Comparison of ENCODE assay signal across 22 mouse cellular contexts in genomic region chr7:4088679-4089078, GRCm38 (mm10). TPM values are rescaled to one million over a fixed set of nuclear protein-coding genes. Genes with fewer than 3 reads are reported as not detected.
DNase-seq lines count a peak whose midpoint lies in the region; ATAC-seq and TF ChIP-seq lines count a peak whose summit lies in the region.
"Had no signal": no experiment of that assay in that cellular context is flagged by ENCODE, and none has a peak within 500 bp of the region (broad histone marks: within the 10 kb centered on the region; RNA-seq: fewer than 3 reads in every experiment).

No protein-coding gene starts in this region.

- 25% methylated on average over 2 of the region's 2 CpGs for WGBS in liver, embryonic 12.5 days (ENCODE audit: insufficient replicate concordance)
- WGBS in liver, embryonic 16.5 days (ENCODE audit: insufficient replicate concordance), result 18% methylated on average over 2 of the region's 2 CpGs
- WGBS in olfactory bulb, adult 2 months, result 55% methylated on average over 2 of the region's 2 CpGs

- no peak overlapping the region for H3K9ac ChIP-seq in liver, embryonic 12.5 days
- no peak overlapping the region for H3K9ac ChIP-seq in liver, embryonic 16.5 days (ENCODE audit: low read depth, low read length)
- H3K9ac ChIP-seq: embryonic facial prominence, embryonic 12.5 days; heart, embryonic 15.5 days; hindbrain, embryonic 14.5 days had no signal

- H3K4me3 ChIP-seq in left cerebral cortex, adult 2 months, result no peak overlapping the region
- no peak overlapping the region for H3K4me3 ChIP-seq in liver, embryonic 12.5 days
- no peak overlapping the region for H3K4me3 ChIP-seq in liver, embryonic 16.5 days (ENCODE audit: low read depth, low read length)
- H3K4me3 ChIP-seq in olfactory bulb, adult 2 months (ENCODE audit: insufficient read depth, low read depth, low read length), result no peak overlapping the region
- H3K4me3 ChIP-seq: embryonic facial prominence, embryonic 12.5 days; heart, adult 2 months; heart, embryonic 15.5 days had no signal

- intact Hi-C loops in left cerebral cortex, adult 2 months (cut with DNase I), result loop anchor here (1.0 kb wide), 1 partner anchor 29 kb away; no protein-coding TSS in a partner anchor
- intact Hi-C loops in left cerebral cortex, postnatal 14 days (cut with DNase I), result loop anchor here (2.0 kb wide), 1 partner anchor 30 kb away; the partner anchor contains the start of gene Ttyh1

- peak; percentile 65 for ATAC-seq in liver, embryonic 12.5 days
- ATAC-seq in liver, embryonic 16.5 days (ENCODE audit: low read depth), result peak; percentile 51; the same call in 1 of the 2 replicates
- ATAC-seq: forebrain, embryonic 14.5 days had no signal

- H3K27me3 ChIP-seq in liver, embryonic 12.5 days (replicated peaks), result no peaks in the 10 kb centered on the region
- H3K27me3 ChIP-seq in liver, embryonic 16.5 days (ENCODE audit: control insufficient read depth, insufficient read depth, low read depth, low read length), result no peaks in the 10 kb centered on the region
- H3K27me3 ChIP-seq: embryonic facial prominence, embryonic 12.5 days; heart, embryonic 15.5 days had no signal

- TF ChIP-seq POLR2A in olfactory bulb, adult 2 months (IDR thresholded peaks at IDR 0.05; ENCODE audit: insufficient read depth, low read depth, low read length), result no peak

- no peak overlapping the region for H3K4me2 ChIP-seq in liver, embryonic 12.5 days
- H3K4me2 ChIP-seq in liver, embryonic 16.5 days (ENCODE audit: low read depth, low read length), result no peak overlapping the region
- H3K4me2 ChIP-seq: embryonic facial prominence, embryonic 12.5 days; heart, embryonic 11.5 days; heart, embryonic 15.5 days; hindbrain, embryonic 14.5 days had no signal

- DNase-seq in left cerebral cortex, adult 2 months (ENCODE audit: extremely low spot score in 1 of 2, low spot score in 2 of 2), result no peak
- no peak for DNase-seq in left cerebral cortex, postnatal 14 days (ENCODE audit: low spot score in 2 of 2)
- DNase-seq in heart, adult 11 months, result no peak
- no peak for DNase-seq in Muller cell, postnatal 12 days (ENCODE audit: inconsistent ontology term)
- DNase-seq in lung, postnatal 25 days (ENCODE audit: low spot score), result no peak
- DNase-seq: adrenal gland, postnatal 10 days; cerebellum, adult 11 months; cerebellum, adult 8-10 months; cerebellum, postnatal 14 days; gastrocnemius, postnatal 36 days; heart, adult 2 months; heart, postnatal 14 days had no signal

- H3K4me1 ChIP-seq in liver, embryonic 12.5 days, result peaks cover 33% of the 10 kb centered on the region
- peaks cover 2% of the 10 kb centered on the region for H3K4me1 ChIP-seq in liver, embryonic 16.5 days (ENCODE audit: control insufficient read depth, low read depth, low read length)
- H3K4me1 ChIP-seq in olfactory bulb, adult 2 months (ENCODE audit: control insufficient read depth, insufficient read depth, low read length), result peaks cover 7% of the 10 kb centered on the region; the same call in 1 of the 2 replicates
- H3K4me1 ChIP-seq: embryonic facial prominence, embryonic 12.5 days had no signal

- H3K9me3 ChIP-seq in liver, embryonic 12.5 days (replicated peaks), result no peaks in the 10 kb centered on the region
- no peaks in the 10 kb centered on the region for H3K9me3 ChIP-seq in liver, embryonic 16.5 days (replicated peaks; ENCODE audit: control insufficient read depth, low read length)
- H3K9me3 ChIP-seq: embryonic facial prominence, embryonic 12.5 days; heart, embryonic 15.5 days had no signal

- H3K27ac ChIP-seq in left cerebral cortex, adult 2 months, result peak overlapping the region; percentile 73
- H3K27ac ChIP-seq in liver, embryonic 12.5 days, result no peak overlapping the region
- no peak overlapping the region for H3K27ac ChIP-seq in liver, embryonic 16.5 days (ENCODE audit: low read length)
- H3K27ac ChIP-seq in olfactory bulb, adult 2 months (ENCODE audit: insufficient read depth, low read depth, low read length), result peak overlapping the region; percentile 91
- H3K27ac ChIP-seq: embryonic facial prominence, embryonic 12.5 days; heart, adult 2 months; heart, embryonic 15.5 days; hindbrain, embryonic 14.5 days had no signal

- H3K36me3 ChIP-seq in liver, embryonic 12.5 days, result no peaks in the 10 kb centered on the region
- H3K36me3 ChIP-seq in liver, embryonic 16.5 days (ENCODE audit: control insufficient read depth, insufficient read depth), result no peaks in the 10 kb centered on the region
- H3K36me3 ChIP-seq: embryonic facial prominence, embryonic 12.5 days; heart, embryonic 15.5 days had no signal

- no peak for TF ChIP-seq CTCF in left cerebral cortex, adult 2 months (IDR thresholded peaks at IDR 0.05)
- no peak for TF ChIP-seq CTCF in olfactory bulb, adult 2 months (IDR thresholded peaks at IDR 0.05; ENCODE audit: insufficient read depth, low read depth, low read length)

RNA-seq across cellular contexts. Expression of gene Lair1, which starts 25.7 kb away (rescaled TPM):
- 1 to 10 TPM; 5.5 to 8.9 TPM for total RNA-seq in left cerebral cortex, adult 2 months (2021)
- total RNA-seq in left cerebral cortex, postnatal 14 days (2021), result 1 to 10 TPM; 6.5 to 6.7 TPM
- polyA plus RNA-seq in liver, embryonic 12.5 days (2016; fragmentation: Nextera tagmentation; extraction: Ambion mirVana), result 0.81 and 1.0 TPM in 2 replicates
- polyA plus RNA-seq in liver, embryonic 16.5 days (2015; fragmentation: Nextera tagmentation; extraction: Ambion mirVana), result 2.0 and 2.4 TPM in 2 replicates
- not detected in 2 replicates for polyA plus RNA-seq in olfactory bulb, adult 2 months (2012; ENCODE audit: insufficient read depth, insufficient read length, low replicate concordance, missing spikeins)
- polyA plus RNA-seq: C2C12 had no signal

RNA-seq across cellular contexts. Expression of gene Ttyh1, which starts 30.5 kb away (rescaled TPM):
- total RNA-seq in left cerebral cortex, adult 2 months (2021), result 100 to 1,000 TPM; 667 to 745 TPM
- 100 to 1,000 TPM; 837 to 867 TPM for total RNA-seq in left cerebral cortex, postnatal 14 days (2021)
- polyA plus RNA-seq in liver, embryonic 12.5 days (2016; fragmentation: Nextera tagmentation; extraction: Ambion mirVana), result 0.48 and 0.77 TPM in 2 replicates
- polyA plus RNA-seq in liver, embryonic 16.5 days (2015; fragmentation: Nextera tagmentation; extraction: Ambion mirVana), result 0.20 and 0.50 TPM in 2 replicates
- polyA plus RNA-seq in olfactory bulb, adult 2 months (2012; ENCODE audit: insufficient read depth, insufficient read length, low replicate concordance, missing spikeins), result 162 and 238 TPM in 2 replicates
- total RNA-seq: common myeloid progenitor, adult 5-6 weeks had no signal

RNA-seq across cellular contexts. Expression of gene Leng8, which starts 48.2 kb away (rescaled TPM):
- total RNA-seq in left cerebral cortex, adult 2 months (2021), result 100 to 1,000 TPM; 178 to 184 TPM
- total RNA-seq in left cerebral cortex, postnatal 14 days (2021), result 100 to 1,000 TPM; 152 TPM
- polyA plus RNA-seq in liver, embryonic 12.5 days (2016; fragmentation: Nextera tagmentation; extraction: Ambion mirVana), result 39.3 and 44.5 TPM in 2 replicates
- polyA plus RNA-seq in liver, embryonic 16.5 days (2015; fragmentation: Nextera tagmentation; extraction: Ambion mirVana), result 20.2 and 23.4 TPM in 2 replicates
- polyA plus RNA-seq in olfactory bulb, adult 2 months (2012; ENCODE audit: insufficient read depth, insufficient read length, low replicate concordance, missing spikeins), result 552 and 558 TPM in 2 replicates

Comparison
In these comparisons a context has a peak if more than half of its experiments do, and no peak if none do; other contexts are left out.
1. H3K27ac ChIP-seq: peak in left cerebral cortex, adult 2 months (single experiment) and olfactory bulb, adult 2 months (single experiment); none in liver, embryonic 12.5 days (single experiment) and liver, embryonic 16.5 days (single experiment).
2. RNA of gene Ttyh1, which starts 30.5 kb away (polyA plus RNA-seq): 162 to 238 TPM in olfactory bulb, adult 2 months; 0.20 to 0.50 TPM in liver, embryonic 16.5 days and 0.48 to 0.77 TPM in liver, embryonic 12.5 days; every median in the first group is over 10 times any median in the second.
3. RNA of gene Leng8, which starts 48.2 kb away (polyA plus RNA-seq): 552 to 558 TPM in olfactory bulb, adult 2 months; 39.3 to 44.5 TPM in liver, embryonic 12.5 days and 20.2 to 23.4 TPM in liver, embryonic 16.5 days; every median in the first group is over 10 times any median in the second.